Mouse (Mus musculus) limb, embryonic 13.5 days (tissue): Measurements from ENCODE around the gene Gm21095. TPM values are rescaled to one million over a fixed set of nuclear protein-coding genes. Genes with fewer than 3 reads are reported as not detected.
"Not testable (repeated sequence)": the region's sequence is repeated elsewhere in the genome, so short reads cannot be mapped to it uniquely, and the experiment has no call there.

Experiments used
- ATAC-seq: fragments of 200-750 bp; cut with Nextera tagmentation; 2 replicates; pipeline ENCODE4 v1.8.0; 2017; ENCODE audit warnings: low read depth, moderate number of reproducible peaks, moderate TSS enrichment; ENCODE audit not compliant: low FRiP score
- H3K27ac ChIP-seq: fragments of 300-500 bp; sonication (generic); 2 replicates; pipeline ENCODE4 v1.5.1; 2015; ENCODE audit warnings: inconsistent platforms, mild to moderate bottlenecking, moderate library complexity
- H3K27me3 ChIP-seq: fragments of 300-500 bp; sonication (generic); 2 replicates; pipeline ENCODE4 v1.6.1; 2015; ENCODE audit warnings: mild to moderate bottlenecking, inconsistent platforms
- H3K36me3 ChIP-seq: fragments of 300-500 bp; sonication (generic); 2 replicates; pipeline ENCODE4 v1.6.1; 2015; ENCODE audit warnings: inconsistent platforms, mild to moderate bottlenecking, moderate library complexity
- H3K4me1 ChIP-seq: fragments of 300-500 bp; sonication (generic); 2 replicates; pipeline ENCODE4 v1.6.1; 2015; ENCODE audit warnings: inconsistent platforms
- H3K4me2 ChIP-seq: fragments of 300-500 bp; sonication (generic); replicated peaks from 2 replicates; pipeline ENCODE4 v1.6.1; 2015; ENCODE audit warnings: inconsistent platforms, mild to moderate bottlenecking, moderate library complexity
- H3K4me3 ChIP-seq: fragments of 300-500 bp; sonication (generic); 2 replicates; pipeline ENCODE4 v1.5.1; 2015; ENCODE audit warnings: moderate library complexity, mild to moderate bottlenecking, inconsistent platforms
- H3K9ac ChIP-seq: fragments of 300-500 bp; sonication (generic); 2 replicates; pipeline ENCODE4 v1.6.1; 2015; ENCODE audit warnings: mild to moderate bottlenecking, inconsistent platforms
- H3K9me3 ChIP-seq: fragments of 300-500 bp; sonication (generic); 2 replicates; pipeline ENCODE4 v1.6.1; 2016; ENCODE audit warnings: inconsistent platforms
- WGBS: fragments of 180-500 bp; shearing (Covaris S2); methylation state at CpG from one replicate; pipeline ENCODE4 v1.1.7; 2015; 5-methylcytosine and 5-hydroxymethylcytosine counted together
- polyA plus RNA-seq: library from polyadenylated mRNA; unstranded; fragments of >200 nt; fragmentation: Nextera tagmentation; extraction: Ambion mirVana; gene quantifications from 2 replicates; pipeline ENCODE4 v1.2.1, GENCODE M21; 2015

Gm21095 gene
- not detected in 2 replicates for polyA plus RNA-seq

DNA sequence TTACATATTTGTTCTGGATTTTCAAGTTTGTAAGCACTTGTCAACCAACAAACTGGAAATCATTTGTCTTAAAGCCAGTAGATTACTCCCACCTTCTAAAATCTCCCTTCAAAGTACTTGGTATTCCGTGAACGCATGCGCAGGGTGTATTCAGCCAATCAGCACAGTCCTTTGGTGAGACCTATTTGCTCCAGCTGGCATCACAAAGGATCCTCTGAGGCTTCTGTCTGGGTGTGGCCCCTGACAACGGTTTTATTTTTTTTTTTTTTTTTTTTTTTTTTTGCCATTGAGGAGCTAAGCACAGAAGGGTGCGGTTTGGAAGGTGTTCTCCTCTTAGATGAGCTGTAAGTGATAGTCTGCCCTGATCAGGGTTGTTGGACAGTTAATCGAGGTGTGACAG, at the start of gene Gm21095:
Gene Gm21095, plus strand, starts transcription at position 301 of the 400 bp plus-strand sequence.
- not testable (repeated sequence) for H3K4me3 ChIP-seq, H3K36me3 ChIP-seq, H3K27me3 ChIP-seq, H3K4me1 ChIP-seq, H3K4me2 ChIP-seq, ATAC-seq, H3K9me3 ChIP-seq, H3K9ac ChIP-seq, H3K27ac ChIP-seq
- no CpG with 5 or more reads among the region's 6 CpGs for WGBS
